Mouse (Mus musculus): ENCODE measurements around the gene Rsph3a. TPM values are rescaled to one million over a fixed set of nuclear protein-coding genes. Genes with fewer than 3 reads are reported as not detected.

The Rsph3a gene
- 46.1 TPM for polyA plus RNA-seq (2014; fragmentation: Illumina TruSeq; extraction: RNeasy Lipid Tissue Mini Kit (QIAGEN cat#74804); ENCODE audit: low read depth, low replicate concordance)

GRCm38 (mm10) chr17:7945117-7946052 is at the start of gene Rsph3a:
Rsph3a (plus strand) TSS chr17:7945614.

GRCm38 (mm10) chr17:7925413-7926160 is 19.8 kb upstream of the Rsph3a start, which contains the start of gene Tagap:
Tagap (plus strand) TSS chr17:7926000.

Other genes starting within 250 kb of the Rsph3a start
- 6.3 TPM for gene Fndc1, start 118.3 kb upstream of the Rsph3a start, polyA plus RNA-seq (2014; fragmentation: Illumina TruSeq; extraction: RNeasy Lipid Tissue Mini Kit (QIAGEN cat#74804); ENCODE audit: low read depth, low replicate concordance)
- 3.8 TPM for gene Tagap, start 19.6 kb upstream of the Rsph3a start, polyA plus RNA-seq (2014; fragmentation: Illumina TruSeq; extraction: RNeasy Lipid Tissue Mini Kit (QIAGEN cat#74804); ENCODE audit: low read depth, low replicate concordance)
- 0.19 TPM for gene Gm49673, start 202.2 kb downstream of the Rsph3a start, polyA plus RNA-seq (2014; fragmentation: Illumina TruSeq; extraction: RNeasy Lipid Tissue Mini Kit (QIAGEN cat#74804); ENCODE audit: low read depth, low replicate concordance)
- gene Rnaset2a, start 202.5 kb downstream of the Rsph3a start, polyA plus RNA-seq (2014; fragmentation: Illumina TruSeq; extraction: RNeasy Lipid Tissue Mini Kit (QIAGEN cat#74804); ENCODE audit: low read depth, low replicate concordance) = 22.4 TPM
- gene Fgfr1op, start 219.9 kb downstream of the Rsph3a start, polyA plus RNA-seq (2014; fragmentation: Illumina TruSeq; extraction: RNeasy Lipid Tissue Mini Kit (QIAGEN cat#74804); ENCODE audit: low read depth, low replicate concordance) = 28.8 TPM